Mouse (Mus musculus) hindbrain, postnatal 0 days (tissue): Measurements from ENCODE around the gene Wdr20. TPM values are rescaled to one million over a fixed set of nuclear protein-coding genes. Genes with fewer than 3 reads are reported as not detected.
A peak's percentile ranks its signal among the peaks of the same experiment; 100 is the strongest.
"Not testable (repeated sequence)": the region's sequence is repeated elsewhere in the genome, so short reads cannot be mapped to it uniquely, and the experiment has no call there.

ENCODE experiments used
- ATAC-seq: fragments of 200-750 bp; cut with Nextera tagmentation; 2 replicates; pipeline ENCODE4 v1.8.0; 2017; ENCODE audit warnings: mild to moderate bottlenecking, moderate TSS enrichment, moderate library complexity
- DNase-seq: peaks from one replicate; pipeline ENCODE4 v3.0.0-alpha.2; 2015; ENCODE audit warnings: low spot score
- H3K27ac ChIP-seq: fragments of 300-500 bp; sonication (generic); 2 replicates; pipeline ENCODE4 v1.5.1; 2014; ENCODE audit warnings: mild to moderate bottlenecking
- H3K27me3 ChIP-seq: fragments of 300-500 bp; sonication (generic); 2 replicates; pipeline ENCODE4 v1.6.1; 2014; ENCODE audit warnings: low read length, mixed read lengths; ENCODE audit not compliant: insufficient read depth
- H3K36me3 ChIP-seq: fragments of 300-500 bp; sonication (generic); 2 replicates; pipeline ENCODE4 v1.6.1; 2014; ENCODE audit warnings: low read length, mixed read lengths; ENCODE audit not compliant: insufficient read depth
- H3K4me1 ChIP-seq: fragments of 300-500 bp; sonication (generic); 2 replicates; pipeline ENCODE4 v1.6.1; 2014; ENCODE audit warnings: antibody characterized with exemption, low read length, mixed read lengths; ENCODE audit not compliant: insufficient read depth
- H3K4me2 ChIP-seq: fragments of 300-500 bp; sonication (generic); 2 replicates; pipeline ENCODE4 v1.6.1; 2014; ENCODE audit warnings: low read depth, mild to moderate bottlenecking, low read length, moderate library complexity, mixed read lengths
- H3K4me3 ChIP-seq: fragments of 300-500 bp; sonication (generic); 2 replicates; pipeline ENCODE4 v1.5.1; 2014; ENCODE audit warnings: low read length
- H3K9ac ChIP-seq: fragments of 300-500 bp; sonication (generic); replicated peaks from 2 replicates; pipeline ENCODE4 v1.6.1; 2014; ENCODE audit warnings: mild to moderate bottlenecking, low read length, moderate library complexity, mixed read lengths
- H3K9me3 ChIP-seq: fragments of 300-500 bp; sonication (generic); 2 replicates; pipeline ENCODE4 v1.6.1; 2016; ENCODE audit warnings: low read length, mixed read lengths
- CTCF ChIP-seq: IDR thresholded peaks from 2 replicates; pipeline ENCODE4 v1.5.1; 2016; ENCODE audit warnings: antibody characterized with exemption, control low read depth, low read depth
- WGBS: fragments of 180-500 bp; shearing (Covaris S2); extraction: QIAGEN DNeasy Blood & Tissue Kit; methylation state at CpG from one replicate; pipeline ENCODE4 v1.1.7; 2014; 5-methylcytosine and 5-hydroxymethylcytosine counted together
- polyA plus RNA-seq: library from polyadenylated mRNA; unstranded; fragments of >200 nt; fragmentation: Nextera tagmentation; extraction: Ambion mirVana; gene quantifications from 2 replicates; pipeline ENCODE4 v1.2.1, GENCODE M21; 2015
- total RNA-seq: library from RNA; depleted of rRNA; stranded (reverse); fragments of >200 nt; gene quantifications from 2 replicates; pipeline ENCODE4 v1.2.3, GENCODE M21; 2014; rRNA removed

Wdr20 gene
- total RNA-seq (27.2 and 28.8 TPM in 2 replicates), polyA plus RNA-seq (17.1 and 17.7 TPM in 2 replicates)

GRCm38 (mm10) chr12:110737170-110738157 is at the start of gene Wdr20:
Wdr20 (plus strand) TSS chr12:110737944.
- WGBS = 2% methylated on average over 69 of the region's 69 CpGs

GRCm38 (mm10) chr12:110688921-110689320 is 48.8 kb upstream of the Wdr20 start:
- H3K9me3 ChIP-seq, H3K4me1 ChIP-seq, H3K27ac ChIP-seq, DNase-seq, H3K4me2 ChIP-seq, H3K27me3 ChIP-seq, ATAC-seq, H3K4me3 ChIP-seq, H3K9ac ChIP-seq: not testable (repeated sequence)
- peaks cover 37% of the 10 kb centered on the region for H3K36me3 ChIP-seq
- WGBS = 91% methylated on average over 3 of the region's 3 CpGs

More at GRCm38 (mm10) chr12:110737170-110738157, at the start of gene Wdr20:
- H3K9me3 ChIP-seq = no peaks in the 10 kb centered on the region
- H3K27ac ChIP-seq = peak within 1 kb of the TSS; percentile 90
- TF ChIP-seq CTCF = no peak
- H3K4me2 ChIP-seq = peak within 1 kb of the TSS; percentile 66
- peaks cover 12% of the 10 kb centered on the region for H3K4me1 ChIP-seq
- peak within 1 kb of the TSS; percentile 94 for H3K9ac ChIP-seq
- H3K36me3 ChIP-seq = no peaks in the 10 kb centered on the region
- ATAC-seq (peak; percentile 98), DNase-seq (peak; percentile 98)
- peak within 1 kb of the TSS; percentile 97 for H3K4me3 ChIP-seq
- H3K27me3 ChIP-seq = no peaks in the 10 kb centered on the region

GRCm38 (mm10) chr12:110689919-110690643 is 47.7 kb upstream of the Wdr20 start:
- no peaks in the 10 kb centered on the region for H3K27me3 ChIP-seq
- 84% methylated on average over 6 of the region's 6 CpGs for WGBS
- DNase-seq (no peak), ATAC-seq (no peak)
- H3K9ac ChIP-seq = no peak overlapping the region
- H3K9me3 ChIP-seq = no peaks in the 10 kb centered on the region
- no peak overlapping the region for H3K4me2 ChIP-seq
- no peak for TF ChIP-seq CTCF
- no peak overlapping the region for H3K4me3 ChIP-seq
- H3K36me3 ChIP-seq = peaks cover 41% of the 10 kb centered on the region
- no peak overlapping the region for H3K27ac ChIP-seq
- H3K4me1 ChIP-seq = no peaks in the 10 kb centered on the region; the same call in 1 of the 2 replicates

- 67% methylated on average over 5 of the region's 5 CpGs for WGBS
- not testable (repeated sequence) for H3K27ac ChIP-seq, H3K9me3 ChIP-seq, H3K4me2 ChIP-seq, H3K4me1 ChIP-seq, DNase-seq, ATAC-seq, H3K27me3 ChIP-seq, H3K4me3 ChIP-seq, H3K9ac ChIP-seq
- H3K36me3 ChIP-seq = peaks cover 26% of the 10 kb centered on the region; the same call in 1 of the 2 replicates
These were observed 44.4 kb upstream of the Wdr20 start for GRCm38 (mm10) chr12:110693378-110693777.

- peak overlapping the region; percentile 93 for H3K4me3 ChIP-seq
- H3K9me3 ChIP-seq = no peaks in the 10 kb centered on the region
- DNase-seq = peak; percentile 80
- TF ChIP-seq CTCF = no peak
- H3K4me2 ChIP-seq = peak overlapping the region; percentile 90
- H3K9ac ChIP-seq = peak overlapping the region; percentile 98
- no peaks in the 10 kb centered on the region for H3K27me3 ChIP-seq
- H3K36me3 ChIP-seq = peaks cover 11% of the 10 kb centered on the region; the same call in 1 of the 2 replicates
- H3K4me1 ChIP-seq = no peaks in the 10 kb centered on the region; the same call in 1 of the 2 replicates
- under 1% methylated on average over 36 of the region's 55 CpGs for WGBS
- peak; percentile 77 for ATAC-seq
- H3K27ac ChIP-seq = peak overlapping the region; percentile 98
These were observed 42.0 kb upstream of the Wdr20 start for GRCm38 (mm10) chr12:110695676-110696171.

- under 1% methylated on average over 74 of the region's 89 CpGs for WGBS
- no peak; the same call in 1 of the 2 replicates for TF ChIP-seq CTCF
- no peaks in the 10 kb centered on the region for H3K9me3 ChIP-seq
These were observed 41.4 kb upstream of the Wdr20 start for GRCm38 (mm10) chr12:110696173-110696974.

More at GRCm38 (mm10) chr12:110696173-110696974, 41.4 kb upstream of the Wdr20 start:
- H3K9ac ChIP-seq = peak overlapping the region; percentile 98
- peak overlapping the region; percentile 98 for H3K27ac ChIP-seq
- ATAC-seq = peak; percentile 95
- peaks cover 9% of the 10 kb centered on the region; the same call in 1 of the 2 replicates for H3K36me3 ChIP-seq
- peak; percentile 98 for DNase-seq
- peak overlapping the region; percentile 90 for H3K4me2 ChIP-seq
- no peaks in the 10 kb centered on the region; the same call in 1 of the 2 replicates for H3K4me1 ChIP-seq
- H3K27me3 ChIP-seq = no peaks in the 10 kb centered on the region
- H3K4me3 ChIP-seq = peak overlapping the region; percentile 93
